Mouse (Mus musculus): Measurements from ENCODE around the gene Nsl1. TPM values are rescaled to one million over a fixed set of nuclear protein-coding genes. Genes with fewer than 3 reads are reported as not detected.
A peak's percentile ranks its signal among the peaks of the same experiment; 100 is the strongest.

Nsl1 gene
- polyA plus RNA-seq, 2 experiments from 2014 or later: 1.6 to 3.7 TPM

DNA sequence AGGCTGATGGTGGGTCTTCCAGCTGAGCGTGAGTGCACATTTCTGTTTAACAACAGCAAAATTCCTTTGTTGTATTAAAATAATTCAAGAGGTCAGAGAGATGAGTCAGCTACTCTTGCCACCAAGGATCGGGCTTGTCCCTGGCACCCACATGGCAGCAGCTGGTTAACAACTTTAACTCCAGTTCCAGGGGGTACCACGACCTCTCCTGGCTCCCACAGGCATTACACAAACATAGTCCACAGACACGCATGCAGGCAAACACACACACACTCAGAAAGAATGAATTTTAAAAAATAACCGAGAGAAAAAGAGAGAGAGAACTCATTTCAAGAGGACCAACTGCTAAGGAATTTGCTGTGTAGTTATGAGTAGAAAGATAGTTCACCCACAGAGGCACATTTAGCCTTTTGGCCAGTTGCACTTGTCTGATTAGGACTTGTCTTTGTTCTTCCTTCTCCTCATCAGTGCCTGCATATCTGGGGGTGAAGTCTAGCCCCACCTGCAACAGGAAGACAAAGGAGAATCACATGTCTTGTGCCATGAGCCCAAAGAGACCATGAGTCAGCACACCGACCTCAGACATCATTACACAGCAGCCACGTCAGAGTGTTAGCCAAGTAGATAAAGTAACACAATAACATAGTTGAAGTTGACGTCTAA lies 7.8 kb upstream of the Nsl1 start:
- no peak for ATAC-seq

DNA sequence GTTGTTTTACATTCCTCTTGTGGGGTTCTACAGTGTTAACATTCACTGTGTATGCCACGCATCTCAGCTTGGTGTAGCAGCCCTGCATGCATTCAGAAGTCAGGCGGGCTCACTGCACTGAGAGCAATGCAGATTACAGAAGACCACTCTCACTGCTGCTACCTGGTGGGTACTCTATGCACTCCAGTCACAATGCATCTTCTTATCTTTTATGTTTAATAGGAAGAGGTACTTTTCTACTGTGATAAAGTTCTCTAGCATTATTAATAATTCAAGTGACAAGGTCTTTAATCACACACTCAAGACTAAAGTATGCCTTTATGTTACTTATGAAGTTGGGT lies 7.3 kb upstream of the Nsl1 start:
- no peak for ATAC-seq

DNA sequence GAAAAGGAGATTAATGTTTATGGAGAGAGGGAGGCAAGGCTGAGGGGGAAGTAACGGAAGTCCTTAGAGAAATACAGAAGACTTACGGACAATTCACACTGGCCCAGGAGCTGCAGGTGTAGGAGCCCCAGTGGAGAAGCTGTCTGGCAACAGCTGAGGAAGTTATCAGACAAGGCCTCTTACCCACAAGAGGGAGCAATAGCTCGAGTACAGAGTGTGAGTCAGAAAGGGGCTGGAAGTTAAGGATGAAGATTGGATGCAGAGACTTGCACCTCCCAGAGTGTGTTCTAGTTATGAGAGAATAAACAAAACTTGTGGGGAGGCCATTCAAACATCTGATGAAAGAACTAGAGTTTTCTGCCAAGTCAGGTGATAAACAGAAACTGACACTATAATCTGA lies 5.4 kb upstream of the Nsl1 start:
- no peak for ATAC-seq

- peak; percentile 44 for ATAC-seq
These were observed 501 bp upstream of the Nsl1 start for GRCm38 (mm10) chr1:191062241-191062780.

GRCm38 (mm10) chr1:191063700-191064099 lies 888 bp downstream of the Nsl1 start:
- ATAC-seq: no peak

DNA sequence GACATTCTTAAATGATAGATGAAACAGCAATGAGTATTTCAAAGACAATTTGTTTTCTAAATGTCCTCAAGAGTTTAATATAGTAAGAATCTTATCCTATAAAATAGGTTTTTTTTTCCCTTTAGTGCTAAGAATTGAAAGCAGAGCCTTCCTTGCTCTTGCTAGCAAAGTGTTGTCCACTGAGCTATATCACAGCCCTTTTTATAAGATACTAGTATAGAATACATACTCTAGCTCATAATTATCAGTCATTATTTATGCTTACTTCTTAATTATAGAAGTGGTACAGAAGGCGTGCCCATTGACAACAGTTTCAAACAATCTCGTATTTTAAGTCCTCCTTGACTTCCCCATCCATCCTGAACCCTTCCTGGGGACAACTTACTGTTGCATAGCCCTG lies 1.7 kb downstream of the Nsl1 start:
- ATAC-seq: no peak

GRCm38 (mm10) chr1:191065188-191065587 lies 2.4 kb downstream of the Nsl1 start:
- no peak for ATAC-seq

DNA sequence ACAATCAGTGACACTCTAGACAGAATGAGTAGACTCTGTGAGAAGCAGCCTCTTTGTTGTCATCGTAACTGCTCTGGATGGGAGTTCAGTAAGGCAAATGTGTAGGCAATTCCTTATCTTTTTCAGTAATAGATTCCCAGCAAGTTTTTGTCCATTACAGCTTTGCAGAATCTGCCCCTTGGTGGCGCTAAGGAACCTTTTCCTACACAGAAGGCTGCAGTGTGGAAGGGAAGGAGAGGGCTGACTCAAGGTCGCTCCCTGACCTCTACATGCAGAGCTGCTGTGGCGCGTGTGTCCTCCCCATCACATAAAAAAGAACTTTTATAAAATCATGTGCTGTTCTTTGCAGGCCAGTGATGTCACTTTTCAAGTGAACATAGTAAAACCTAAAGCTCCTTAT lies 5.6 kb downstream of the Nsl1 start:
- no peak for ATAC-seq

- no peak for ATAC-seq
These were observed 7.4 kb downstream of the Nsl1 start for GRCm38 (mm10) chr1:191070259-191070658.

DNA sequence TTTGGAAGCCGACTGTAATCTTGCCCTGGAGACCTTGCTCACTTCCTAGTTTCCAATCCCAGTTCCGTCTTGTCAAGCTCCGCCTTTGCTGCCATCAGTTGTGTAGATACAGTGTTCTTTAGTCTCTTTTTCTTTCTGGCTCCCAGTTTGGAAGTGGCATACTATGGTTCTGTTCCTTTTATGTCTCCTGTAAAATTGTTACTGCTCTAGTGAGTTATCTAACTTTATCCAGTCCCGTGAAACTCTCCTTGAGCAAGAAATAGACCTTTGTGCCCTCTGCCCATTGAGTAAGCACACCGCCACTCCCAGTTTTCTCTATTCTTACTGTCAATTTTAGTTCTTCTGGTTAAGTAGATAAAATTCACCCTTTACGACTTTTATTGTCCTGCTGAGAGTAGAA lies 8.8 kb downstream of the Nsl1 start:
- ATAC-seq: no peak

DNA sequence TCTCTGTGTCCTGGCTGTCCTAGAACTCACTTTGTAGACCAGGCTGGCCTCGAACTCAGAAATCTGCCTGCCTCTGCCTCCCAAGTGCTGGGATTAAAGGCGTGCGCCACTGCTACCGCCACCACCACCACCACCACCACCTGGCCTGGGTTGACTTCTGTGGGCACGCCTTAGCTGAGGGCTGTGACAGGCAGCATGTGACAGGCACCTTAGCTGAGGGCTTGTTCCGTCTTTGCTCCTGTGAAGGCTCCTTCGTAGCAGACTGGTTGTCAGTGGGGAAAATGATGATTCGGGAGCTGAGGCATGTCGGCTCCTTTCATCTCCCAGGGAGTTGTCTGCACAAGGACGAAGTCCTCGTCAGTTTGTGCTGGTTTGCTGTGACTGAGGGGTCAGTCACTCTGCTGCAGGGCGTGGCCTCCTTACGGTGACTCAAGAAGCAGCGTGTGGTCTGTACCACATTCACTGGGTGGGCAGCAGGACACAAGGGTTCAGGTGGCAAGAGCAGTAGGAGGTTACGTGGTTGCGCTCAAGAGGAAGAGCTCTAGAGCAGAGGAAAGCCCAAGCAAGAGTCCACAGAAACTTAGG lies 9.6 kb downstream of the Nsl1 start:
- no peak for ATAC-seq

- ATAC-seq: no peak
These were observed 10.2 kb downstream of the Nsl1 start for GRCm38 (mm10) chr1:191073001-191073400.

- ATAC-seq: no peak
These were observed 10.7 kb downstream of the Nsl1 start for GRCm38 (mm10) chr1:191073486-191073885.

DNA sequence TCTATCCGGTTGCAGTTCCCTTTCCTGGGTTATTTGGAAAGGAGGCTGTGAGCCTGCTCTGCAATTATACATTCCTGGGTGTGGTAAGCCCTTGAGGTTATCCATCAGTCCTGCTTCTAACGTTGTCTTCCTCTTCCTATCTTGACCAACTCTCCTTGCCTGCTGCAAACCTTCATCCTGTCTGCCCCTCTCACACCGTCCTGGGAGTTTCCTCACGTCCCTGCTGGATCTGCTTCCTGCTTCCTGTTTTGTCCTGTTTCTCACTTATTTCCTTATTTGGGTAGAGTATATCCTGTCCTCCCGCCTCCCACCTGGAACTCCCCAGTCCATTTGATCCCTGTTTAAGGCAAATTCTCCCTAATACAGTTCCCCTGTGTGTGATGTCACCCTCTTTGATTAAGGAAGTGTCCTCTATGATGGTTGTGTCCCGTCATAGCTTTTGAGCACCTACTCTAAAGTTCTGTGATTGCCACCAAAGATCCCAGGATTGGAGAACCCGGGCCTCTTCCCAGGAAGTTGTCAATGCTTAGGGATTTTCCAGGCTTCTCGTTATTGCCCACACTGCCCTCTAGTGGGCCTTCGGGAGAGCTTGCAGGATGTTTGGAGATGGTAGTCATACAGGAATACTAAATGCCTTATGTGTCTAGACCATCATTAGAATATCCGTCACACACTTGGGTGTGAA lies 12.5 kb downstream of the Nsl1 start:
- ATAC-seq: no peak

DNA sequence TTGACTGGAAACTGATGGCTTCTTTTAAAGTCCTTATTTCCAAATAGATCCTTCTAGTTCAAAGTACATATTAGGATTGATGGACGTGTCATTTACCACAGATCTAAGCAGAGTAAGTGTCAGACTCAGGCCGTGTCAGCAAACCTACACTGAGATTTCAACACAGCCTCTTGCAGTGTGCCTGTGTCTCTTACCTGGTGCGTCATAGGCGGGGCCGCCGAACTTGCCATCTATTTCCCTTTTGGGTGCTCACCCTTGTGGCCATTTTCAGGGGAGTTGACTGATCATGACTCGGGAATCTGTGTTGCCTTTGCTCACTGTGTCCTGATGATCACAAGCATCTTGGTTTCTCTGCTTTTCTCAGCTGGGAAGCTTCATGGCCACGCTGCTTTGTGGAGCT lies 20.4 kb downstream of the Nsl1 start:
- ATAC-seq: no peak

- no peak for ATAC-seq
These were observed 22.2 kb downstream of the Nsl1 start for GRCm38 (mm10) chr1:191084951-191085559.

- ATAC-seq: no peak
These were observed 22.8 kb downstream of the Nsl1 start for GRCm38 (mm10) chr1:191085597-191085996.

GRCm38 (mm10) chr1:191086304-191086878 lies 23.6 kb downstream of the Nsl1 start:
- ATAC-seq: no peak

DNA sequence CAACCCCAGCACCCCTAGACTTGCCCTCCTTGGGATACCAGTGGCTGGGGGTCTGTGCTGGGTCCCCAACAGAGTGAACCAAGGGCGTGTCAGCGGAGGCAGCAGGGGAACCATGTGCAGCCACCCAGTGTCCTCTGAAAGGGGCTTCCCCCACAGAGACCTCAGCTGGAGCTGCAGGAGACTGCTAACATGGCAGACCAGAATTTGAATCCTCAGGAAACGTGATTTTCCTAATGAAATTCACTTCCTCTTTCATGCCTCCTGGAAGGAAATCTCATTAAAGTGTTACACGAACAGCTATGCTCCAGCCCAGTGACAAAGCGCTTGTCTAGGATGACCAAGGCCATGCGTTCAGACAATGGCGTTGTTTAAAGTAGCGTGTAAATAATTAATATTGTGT lies 24.1 kb downstream of the Nsl1 start:
- no peak for ATAC-seq

DNA sequence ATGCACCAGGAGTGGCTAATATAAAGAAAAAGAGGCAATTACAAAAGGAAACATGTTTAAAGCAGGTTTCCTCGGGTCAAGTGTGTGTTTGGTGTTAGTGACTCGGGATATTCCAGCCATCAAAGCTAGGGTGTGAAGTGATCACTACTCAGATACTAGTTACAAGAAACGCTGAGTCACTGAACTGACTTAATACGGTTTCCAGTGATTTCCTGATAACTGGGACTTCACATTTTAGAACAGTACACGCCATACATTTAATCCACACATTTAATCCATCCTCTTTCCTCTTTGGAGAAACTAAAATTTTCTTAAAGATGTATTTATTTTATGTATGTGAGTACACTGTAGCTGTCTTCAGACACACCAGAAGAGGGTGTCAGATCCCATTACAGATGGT lies 25.1 kb downstream of the Nsl1 start:
- ATAC-seq: no peak

GRCm38 (mm10) chr1:191089355-191089754 lies 26.5 kb downstream of the Nsl1 start:
- ATAC-seq: no peak

GRCm38 (mm10) chr1:191092050-191092449 lies 29.2 kb downstream of the Nsl1 start:
- no peak for ATAC-seq

DNA sequence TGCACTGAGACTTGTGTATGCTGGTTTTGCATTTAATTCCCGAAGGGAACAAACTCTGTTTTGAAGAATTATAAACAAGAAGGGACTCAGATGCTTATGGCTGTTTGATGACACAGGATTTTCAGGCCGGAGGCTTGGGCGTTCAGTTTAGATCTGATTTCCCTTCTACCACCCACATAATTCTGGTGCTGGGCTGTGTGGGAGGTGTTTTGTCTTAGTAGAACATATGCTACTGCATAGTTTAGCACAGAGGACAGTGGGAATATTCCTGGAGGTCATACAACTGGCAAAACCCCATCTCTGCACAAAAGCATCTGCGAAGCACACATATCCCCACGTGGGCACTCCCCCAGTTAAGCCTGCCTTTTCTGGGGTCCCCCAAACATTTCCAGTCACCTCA lies 30.8 kb downstream of the Nsl1 start:
- no peak for ATAC-seq

All from CD4-positive, CD25-positive, alpha-beta regulatory T cell, adult 4 months (primary cell).